Mouse (Mus musculus) C2C12 (cell line): ENCODE measurements around the gene Fpr-rs6.

Source experiments
- CEBPB ChIP-seq: IDR thresholded peaks from one replicate; pipeline ENCODE4 v1.6.1; 2011; ENCODE audit warnings: low read depth, mild to moderate bottlenecking, control low read depth, moderate library complexity
- CTCF ChIP-seq: IDR thresholded peaks from one replicate; pipeline ENCODE4 v1.5.1; 2011; ENCODE audit not compliant: control insufficient read depth, insufficient read depth, insufficient read length
- MAX ChIP-seq: IDR thresholded peaks from one replicate; pipeline ENCODE4 v1.6.1; 2011; ENCODE audit warnings: mild to moderate bottlenecking, control low read depth
- MYOD1 ChIP-seq: IDR thresholded peaks from one replicate; pipeline ENCODE4 v1.6.1; 2011; ENCODE audit warnings: low read depth; ENCODE audit not compliant: control insufficient read depth, insufficient read length
- MYOG ChIP-seq: IDR thresholded peaks from one replicate; pipeline ENCODE4 v1.6.1; 2011; ENCODE audit not compliant: control insufficient read depth, insufficient read length; ENCODE audit errors: extremely low read depth
- USF1 ChIP-seq: IDR thresholded peaks from one replicate; pipeline ENCODE4 v1.6.1; 2011; ENCODE audit warnings: low read depth, mild to moderate bottlenecking, control low read depth, moderate library complexity

DNA sequence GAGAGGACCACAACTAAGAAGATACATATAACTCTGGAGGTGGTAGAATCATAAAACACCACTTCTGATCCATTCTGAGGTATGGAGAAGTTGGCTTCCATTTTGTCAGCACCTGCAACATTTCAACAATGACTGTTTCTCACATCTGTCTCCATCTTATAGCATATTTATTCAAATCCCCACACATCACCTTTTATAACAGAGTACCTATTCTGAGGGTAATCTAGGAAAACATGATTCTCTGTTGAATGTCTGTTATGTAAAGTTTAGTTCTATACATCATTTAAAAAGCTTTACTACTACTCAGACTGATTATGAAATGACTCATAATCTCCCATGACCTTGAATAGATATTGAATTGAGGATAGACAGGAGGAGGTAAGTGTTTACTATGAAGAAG lies at the start of gene Fpr-rs6:
- TF ChIP-seq CTCF, result no peak
- no peak for TF ChIP-seq MAX
- no peak for TF ChIP-seq CEBPB
- no peak for TF ChIP-seq MYOD1
- no peak for TF ChIP-seq USF1
- TF ChIP-seq MYOG, result no peak
